Mouse (Mus musculus) C2C12 (cell line): ENCODE results near the gene Acads. TPM values are rescaled to one million over a fixed set of nuclear protein-coding genes. Genes with fewer than 3 reads are reported as not detected.

Experiments
- H3K27me3 ChIP-seq: one replicate; pipeline ENCODE4 v1.6.1; 2011; ENCODE audit not compliant: control insufficient read depth, insufficient read depth, insufficient read length
- H3K36me3 ChIP-seq: one replicate; pipeline ENCODE4 v1.6.1; 2011; ENCODE audit not compliant: control insufficient read depth, insufficient read depth
- H3K4me3 ChIP-seq: one replicate; pipeline ENCODE4 v1.5.1; 2011; ENCODE audit warnings: mild to moderate bottlenecking, control low read depth; ENCODE audit not compliant: poor library complexity, insufficient read depth, severe bottlenecking
- H3K79me2 ChIP-seq: one replicate; pipeline ENCODE4 v1.6.1; 2011; ENCODE audit not compliant: control insufficient read depth, insufficient read depth
- H3K79me3 ChIP-seq: one replicate; pipeline ENCODE4 v1.6.1; 2011; ENCODE audit warnings: low read depth, control low read depth
- H3ac ChIP-seq: one replicate; pipeline ENCODE3; 2011; ENCODE audit warnings: low read depth; ENCODE audit not compliant: control insufficient read depth, insufficient read length
- CEBPB ChIP-seq: IDR thresholded peaks from one replicate; pipeline ENCODE4 v1.6.1; 2011; ENCODE audit warnings: low read depth, mild to moderate bottlenecking, control low read depth, moderate library complexity
- CTCF ChIP-seq: IDR thresholded peaks from one replicate; pipeline ENCODE4 v1.5.1; 2011; ENCODE audit not compliant: control insufficient read depth, insufficient read depth, insufficient read length
- FOSL1 ChIP-seq: IDR thresholded peaks from one replicate; pipeline ENCODE4 v1.8.0; 2011; ENCODE audit warnings: mild to moderate bottlenecking, low read length; ENCODE audit not compliant: poor library complexity, insufficient read depth, severe bottlenecking
- MAX ChIP-seq: IDR thresholded peaks from one replicate; pipeline ENCODE4 v1.6.1; 2011; ENCODE audit warnings: mild to moderate bottlenecking, control low read depth
- MYOD1 ChIP-seq: IDR thresholded peaks from one replicate; pipeline ENCODE4 v1.6.1; 2011; ENCODE audit warnings: low read depth; ENCODE audit not compliant: control insufficient read depth, insufficient read length
- MYOG ChIP-seq: IDR thresholded peaks from one replicate; pipeline ENCODE4 v1.6.1; 2011; ENCODE audit not compliant: control insufficient read depth, insufficient read length; ENCODE audit errors: extremely low read depth
- USF1 ChIP-seq: IDR thresholded peaks from one replicate; pipeline ENCODE4 v1.6.1; 2011; ENCODE audit warnings: low read depth, mild to moderate bottlenecking, control low read depth, moderate library complexity
- polyA plus RNA-seq: library from polyadenylated mRNA; unstranded; fragments of >200 nt; fragmentation: generic; extraction: Trizol; gene quantifications from one replicate; pipeline ENCODE4 v1.2.1, GENCODE M21; 2012; ENCODE audit warnings: missing spikeins

Acads gene
- polyA plus RNA-seq, 1 experiment, result 56.9 TPM

GRCm38 (mm10) chr5:115140726-115141125, 21.6 kb upstream of the Acads start:
- Histone ChIP-seq H3ac (no peak overlapping the region), H3K79me3 (no peaks in the 10 kb centered on the region), H3K4me3 (no peak overlapping the region), H3K79me2 (no peaks in the 10 kb centered on the region), H3K27me3 (no peaks in the 10 kb centered on the region), H3K36me3 (no peaks in the 10 kb centered on the region)
- no peak for TF ChIP-seq CEBPB
- no peak for TF ChIP-seq USF1
- TF ChIP-seq CTCF, result no peak
- no peak for TF ChIP-seq FOSL1
- no peak for TF ChIP-seq MYOG
- no peak for TF ChIP-seq MYOD1
- TF ChIP-seq MAX, result no peak

- no peak overlapping the region for H3ac ChIP-seq
- H3K36me3 ChIP-seq, result no peaks in the 10 kb centered on the region
- H3K79me3 ChIP-seq, result peaks cover 2% of the 10 kb centered on the region
- TF ChIP-seq CTCF (no peak), MAX (no peak), USF1 (no peak), FOSL1 (no peak), CEBPB (no peak), MYOG (no peak), MYOD1 (no peak)
- no peaks in the 10 kb centered on the region for H3K27me3 ChIP-seq
- H3K79me2 ChIP-seq, result peaks cover 4% of the 10 kb centered on the region
- no peak overlapping the region for H3K4me3 ChIP-seq
These were observed 20.0 kb upstream of the Acads start for GRCm38 (mm10) chr5:115139124-115139523.

DNA sequence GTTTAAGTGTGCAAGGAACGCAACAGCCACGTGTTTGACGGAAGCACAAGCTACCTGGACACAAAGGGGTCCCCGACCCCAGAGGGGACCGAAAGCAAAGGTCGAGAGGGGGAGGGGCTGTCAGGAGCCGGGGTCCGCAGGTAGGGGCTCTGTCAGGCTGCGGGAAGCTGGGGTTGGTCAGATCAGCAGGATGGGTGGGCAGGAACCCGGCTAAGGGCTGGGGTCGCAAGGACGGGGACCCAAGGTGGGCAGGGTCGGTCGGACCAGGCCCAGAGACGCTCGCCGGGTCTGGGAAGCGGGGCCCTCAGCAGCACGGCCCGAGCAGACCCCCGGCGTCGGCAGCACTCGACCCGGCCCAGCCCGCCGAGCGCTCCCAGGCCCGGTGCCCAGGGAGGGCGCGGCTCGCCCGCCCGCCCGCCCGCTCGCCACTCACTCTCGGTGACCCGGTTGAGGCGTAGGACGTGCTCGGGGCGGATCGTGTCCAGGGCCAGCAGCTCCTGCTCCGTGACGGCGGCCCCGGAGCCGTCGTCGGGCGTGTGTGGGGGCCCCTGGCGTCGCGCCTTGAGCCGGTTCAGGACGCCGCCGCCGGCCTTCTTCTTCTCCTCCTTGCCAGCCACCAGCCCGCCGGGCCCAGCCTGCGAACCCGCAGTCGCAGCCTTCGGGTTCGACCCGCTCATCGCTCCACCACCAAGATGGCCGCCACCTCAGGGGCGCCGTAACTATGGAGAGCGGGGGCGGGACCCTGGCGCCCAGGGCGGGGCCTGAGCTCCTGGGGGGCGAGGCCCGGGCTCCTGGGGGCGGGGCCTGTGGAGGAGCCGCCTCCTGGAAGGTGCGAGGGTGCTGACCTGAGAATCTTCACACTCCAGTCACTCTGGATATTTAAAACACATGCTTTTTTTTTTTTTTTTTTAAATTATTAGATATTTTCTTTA, 15.4 kb upstream of the Acads start, which contains the start of gene Unc119b:
Unc119b (minus strand) TSS at position 742 of the 932 bp plus-strand sequence.
- TF ChIP-seq MYOG (no peak), CEBPB (no peak), USF1 (no peak), CTCF (no peak), MYOD1 (no peak), MAX (no peak), FOSL1 (no peak)
- H3K4me3 ChIP-seq, result peak within 1 kb of the TSS; percentile 60
- peaks cover 5% of the 10 kb centered on the region for H3K36me3 ChIP-seq
- peaks cover 9% of the 10 kb centered on the region for H3K79me3 ChIP-seq
- no peaks in the 10 kb centered on the region for H3K27me3 ChIP-seq
- peaks cover 40% of the 10 kb centered on the region for H3K79me2 ChIP-seq
- H3ac ChIP-seq, result peak within 1 kb of the TSS; percentile 98

DNA sequence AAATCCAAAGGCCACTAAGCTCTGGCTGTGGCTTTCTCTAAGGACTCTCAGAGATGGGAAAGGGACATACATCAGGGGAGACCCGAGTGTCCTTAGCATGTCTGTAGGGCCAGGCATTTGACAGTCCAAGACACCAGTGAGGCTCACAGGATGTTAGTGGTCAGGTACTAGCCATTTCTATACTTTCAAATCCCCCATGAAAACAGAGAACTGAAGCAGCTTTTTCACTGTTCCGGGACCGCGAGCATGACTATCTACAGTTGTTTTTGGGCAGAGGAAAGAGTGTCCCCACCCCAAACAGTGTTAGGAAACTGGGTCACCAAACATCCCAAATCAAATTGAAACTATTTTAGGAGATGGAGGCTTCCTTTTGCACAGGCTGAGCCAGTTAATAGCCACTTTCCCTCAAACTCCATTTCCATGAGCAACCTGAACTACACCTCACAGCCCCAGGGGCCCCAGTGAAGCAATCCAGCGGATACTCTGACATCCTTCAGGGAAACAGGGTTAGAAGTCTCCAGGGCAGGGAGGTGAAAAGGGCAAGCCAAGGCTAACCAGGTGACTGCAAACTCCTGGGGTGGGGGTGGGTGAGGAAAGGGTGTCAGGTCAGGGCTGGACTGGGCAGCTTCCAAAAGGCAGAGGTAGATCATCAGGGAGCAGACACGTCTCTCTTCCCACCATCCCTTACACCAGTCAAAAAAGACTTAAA, 14.4 kb upstream of the Acads start:
- Histone ChIP-seq H3K4me3 (peak overlapping the region; percentile 60), H3K36me3 (peaks cover 7% of the 10 kb centered on the region), H3K79me2 (peaks cover 40% of the 10 kb centered on the region), H3K27me3 (no peaks in the 10 kb centered on the region), H3ac (peak overlapping the region; percentile 37), H3K79me3 (peaks cover 9% of the 10 kb centered on the region)
- no peak for TF ChIP-seq USF1
- TF ChIP-seq FOSL1, result no peak
- TF ChIP-seq MYOD1, result no peak
- TF ChIP-seq MYOG, result no peak
- no peak for TF ChIP-seq CTCF
- TF ChIP-seq MAX, result no peak
- no peak for TF ChIP-seq CEBPB

DNA sequence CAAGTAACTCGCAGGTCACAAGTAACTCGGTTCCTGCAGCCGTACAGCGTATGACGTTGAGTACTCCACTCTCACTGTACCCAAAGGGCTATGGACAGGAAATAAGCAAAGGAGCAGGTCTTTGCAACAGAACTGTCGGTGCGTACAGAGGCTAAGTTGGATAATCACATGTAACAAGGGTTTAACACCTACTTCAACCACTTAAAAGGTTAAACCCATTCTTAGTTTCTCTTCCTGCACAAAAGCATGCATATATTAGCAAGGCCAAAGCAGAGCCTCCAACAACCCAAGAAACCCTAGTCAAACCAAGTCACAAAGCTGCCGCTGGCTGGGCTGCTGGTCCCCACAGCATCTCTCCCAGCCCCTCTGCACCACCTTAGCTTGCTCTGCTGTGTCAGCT, 13.3 kb upstream of the Acads start:
- Histone ChIP-seq H3K79me3 (peaks cover 9% of the 10 kb centered on the region), H3ac (no peak overlapping the region), H3K27me3 (no peaks in the 10 kb centered on the region), H3K4me3 (no peak overlapping the region), H3K79me2 (peaks cover 40% of the 10 kb centered on the region), H3K36me3 (peaks cover 17% of the 10 kb centered on the region)
- TF ChIP-seq FOSL1 (no peak), CTCF (no peak), MYOG (no peak), USF1 (no peak), CEBPB (no peak), MYOD1 (no peak), MAX (no peak)
